Mouse (Mus musculus): Measurements from ENCODE around the gene Arl11. TPM values are rescaled to one million over a fixed set of nuclear protein-coding genes. Genes with fewer than 3 reads are reported as not detected.

The Arl11 gene
- polyA plus RNA-seq (2014; fragmentation: Nextera tagmentation; extraction: Ambion mirVana), result 0.43 and 0.78 TPM in 2 replicates

GRCm38 (mm10) chr14:61309593-61309992 is at the start of gene Arl11:
Gene Arl11 (plus strand): TSS chr14:61309753.
- no peak; the same call in 1 of the 2 replicates for ATAC-seq (ENCODE audit: insufficient read depth)
- H3K27me3 ChIP-seq (ENCODE audit: insufficient read depth, low read length), result no peaks in the 10 kb centered on the region
- no peak within 1 kb of the TSS for H3K9ac ChIP-seq
- 44% methylated on average over 6 of the region's 6 CpGs for WGBS
- H3K4me2 ChIP-seq, result no peak within 1 kb of the TSS; the same call in 1 of the 2 replicates
- H3K27ac ChIP-seq (ENCODE audit: low read depth), result no peak within 1 kb of the TSS
- H3K36me3 ChIP-seq (ENCODE audit: insufficient read depth), result no peaks in the 10 kb centered on the region
- H3K4me3 ChIP-seq (ENCODE audit: low read depth, low read length), result no peak within 1 kb of the TSS
- no peaks in the 10 kb centered on the region for H3K9me3 ChIP-seq (ENCODE audit: low read depth, low read length)
- no peak for TF ChIP-seq CTCF (IDR thresholded peaks at IDR 0.05; ENCODE audit: low read depth)
- peaks cover 6% of the 10 kb centered on the region for H3K4me1 ChIP-seq (ENCODE audit: insufficient read depth)
- peak; percentile 19 for DNase-seq

- Histone ChIP-seq H3K27me3 (ENCODE audit: insufficient read depth, low read length) (0 out of 2 replicates have a peak, but pooled peaks cover 1% of the 10 kb centered on the region), H3K4me3 (ENCODE audit: low read depth, low read length) (no peak overlapping the region), H3K36me3 (ENCODE audit: insufficient read depth) (no peaks in the 10 kb centered on the region), H3K9me3 (ENCODE audit: low read depth, low read length) (0 out of 2 replicates have a peak, but pooled peaks cover 4% of the 10 kb centered on the region), H3K4me2 (no peak overlapping the region), H3K4me1 (ENCODE audit: insufficient read depth) (no peaks in the 10 kb centered on the region), H3K27ac (ENCODE audit: low read depth) (no peak overlapping the region), H3K9ac (no peak overlapping the region)
- DNase-seq, result no peak
- no peak for TF ChIP-seq CTCF (IDR thresholded peaks at IDR 0.05; ENCODE audit: low read depth)
- 61% methylated on average over 5 of the region's 5 CpGs for WGBS
- ATAC-seq (ENCODE audit: insufficient read depth), result no peak
Measured at GRCm38 (mm10) chr14:61267908-61268475, 41.6 kb upstream of the Arl11 start.

DNA sequence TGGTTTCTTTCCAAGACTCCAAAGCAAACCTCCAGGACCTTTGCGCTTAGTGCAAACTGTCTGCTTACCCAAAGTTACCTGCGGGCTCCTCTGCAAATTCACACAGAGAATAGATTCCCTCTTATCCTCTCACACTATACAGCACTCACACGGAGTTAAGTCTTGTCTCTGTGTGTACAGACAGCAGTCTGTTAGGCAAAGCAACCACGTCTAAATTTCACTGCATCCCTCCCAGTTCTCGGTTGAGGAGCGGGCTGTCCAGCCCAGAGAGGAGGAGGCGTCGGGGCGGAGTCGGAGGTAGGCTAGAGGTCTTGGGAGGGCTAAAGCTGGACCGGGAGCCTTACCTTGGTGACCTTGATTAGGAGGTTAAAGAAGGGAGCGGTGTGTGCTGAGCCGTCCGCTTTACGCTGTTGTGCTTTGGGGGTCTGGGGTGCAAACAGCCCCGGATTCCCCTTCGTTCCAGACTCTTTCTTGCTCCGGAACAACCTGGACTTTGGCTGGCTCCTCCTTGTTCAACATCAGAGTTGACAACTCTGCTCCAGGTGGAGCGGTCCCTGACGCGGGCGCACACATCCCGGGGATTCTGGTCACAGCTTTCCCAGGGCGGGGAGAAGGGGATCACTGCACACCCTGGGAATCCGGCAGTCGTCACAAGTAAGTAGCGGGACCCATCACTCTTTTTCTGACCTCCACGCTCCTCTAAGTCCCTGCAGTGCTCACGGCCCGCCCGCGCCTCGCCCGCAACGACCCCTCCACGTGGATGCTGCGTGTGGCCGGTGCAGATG is 34.9 kb upstream of the Arl11 start:
- H3K9me3 ChIP-seq (ENCODE audit: low read depth, low read length), result no peaks in the 10 kb centered on the region

GRCm38 (mm10) chr14:61277285-61277684 is 32.3 kb upstream of the Arl11 start:
- TF ChIP-seq CTCF (IDR thresholded peaks at IDR 0.05; ENCODE audit: low read depth), result peak; percentile 77
- DNase-seq (peak; percentile 38), ATAC-seq (ENCODE audit: insufficient read depth) (no peak)
- no peak overlapping the region for H3K9ac ChIP-seq
- no peak overlapping the region for H3K4me3 ChIP-seq (ENCODE audit: low read depth, low read length)
- 24% methylated on average over 1 of the region's 1 CpGs for WGBS
- no peaks in the 10 kb centered on the region for H3K36me3 ChIP-seq (ENCODE audit: insufficient read depth)
- H3K27ac ChIP-seq (ENCODE audit: low read depth), result no peak overlapping the region
- H3K27me3 ChIP-seq (ENCODE audit: insufficient read depth, low read length), result peaks cover 24% of the 10 kb centered on the region
- no peaks in the 10 kb centered on the region for H3K9me3 ChIP-seq (ENCODE audit: low read depth, low read length)
- no peaks in the 10 kb centered on the region for H3K4me1 ChIP-seq (ENCODE audit: insufficient read depth)
- no peak overlapping the region for H3K4me2 ChIP-seq

More for the DNA sequence above, 34.9 kb upstream of the Arl11 start:
- Histone ChIP-seq H3K27me3 (ENCODE audit: insufficient read depth, low read length) (peaks cover 24% of the 10 kb centered on the region), H3K4me2 (peak overlapping the region; percentile 48), H3K4me1 (ENCODE audit: insufficient read depth) (no peaks in the 10 kb centered on the region), H3K9ac (no peak overlapping the region), H3K27ac (ENCODE audit: low read depth) (no peak overlapping the region), H3K4me3 (ENCODE audit: low read depth, low read length) (peak overlapping the region; percentile 18), H3K36me3 (ENCODE audit: insufficient read depth) (no peaks in the 10 kb centered on the region)
- ATAC-seq (ENCODE audit: insufficient read depth), result no peak
- WGBS, result 4% methylated on average over 38 of the region's 38 CpGs
- DNase-seq, result no peak
- TF ChIP-seq CTCF (IDR thresholded peaks at IDR 0.05; ENCODE audit: low read depth), result no peak

DNA sequence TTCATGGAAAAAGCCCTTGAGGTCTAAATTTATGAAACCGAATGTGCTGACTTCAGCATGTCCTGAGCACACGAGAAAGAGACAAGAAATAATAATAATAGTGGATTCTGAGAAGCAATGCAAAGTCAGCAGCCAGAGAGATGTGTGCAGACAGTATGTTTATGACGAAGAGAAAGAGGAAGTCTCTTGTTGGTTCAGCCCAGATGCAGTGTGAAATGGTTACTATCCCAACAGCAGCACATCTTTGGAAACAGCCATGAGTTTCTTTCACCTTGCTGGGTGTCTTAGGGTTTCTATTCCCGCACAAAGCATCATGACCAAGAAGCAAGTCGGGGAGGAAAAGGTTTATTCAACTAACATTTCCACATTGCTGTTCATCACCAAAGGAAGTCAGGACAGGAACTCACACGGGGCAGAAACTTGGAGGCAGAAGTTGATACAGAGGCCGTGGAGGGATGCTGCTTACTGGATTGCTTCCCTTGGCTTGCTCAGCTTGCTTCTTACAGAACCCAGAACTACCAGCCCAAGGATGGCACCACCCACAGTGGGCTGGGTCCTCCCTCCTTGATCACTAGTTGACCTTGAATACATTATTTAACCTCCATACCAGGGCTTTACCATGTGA is 30.8 kb upstream of the Arl11 start:
- H3K9me3 ChIP-seq (ENCODE audit: low read depth, low read length), result no peaks in the 10 kb centered on the region
- no peak overlapping the region for H3K4me3 ChIP-seq (ENCODE audit: low read depth, low read length)
- no peaks in the 10 kb centered on the region for H3K4me1 ChIP-seq (ENCODE audit: insufficient read depth)
- peaks cover 19% of the 10 kb centered on the region for H3K27me3 ChIP-seq (ENCODE audit: insufficient read depth, low read length)
- H3K4me2 ChIP-seq, result no peak overlapping the region
- H3K36me3 ChIP-seq (ENCODE audit: insufficient read depth), result no peaks in the 10 kb centered on the region
- no peak overlapping the region for H3K9ac ChIP-seq
- H3K27ac ChIP-seq (ENCODE audit: low read depth), result no peak overlapping the region
- no peak for DNase-seq
- 73% methylated on average over 7 of the region's 7 CpGs for WGBS
- no peak for TF ChIP-seq CTCF (IDR thresholded peaks at IDR 0.05; ENCODE audit: low read depth)
- no peak for ATAC-seq (ENCODE audit: insufficient read depth)

- H3K4me1 ChIP-seq (ENCODE audit: insufficient read depth), result no peaks in the 10 kb centered on the region
- H3K4me3 ChIP-seq (ENCODE audit: low read depth, low read length), result no peak overlapping the region
- no peaks in the 10 kb centered on the region for H3K27me3 ChIP-seq (ENCODE audit: insufficient read depth, low read length)
- no peaks in the 10 kb centered on the region for H3K9me3 ChIP-seq (ENCODE audit: low read depth, low read length)
- H3K36me3 ChIP-seq (ENCODE audit: insufficient read depth), result no peaks in the 10 kb centered on the region
- H3K27ac ChIP-seq (ENCODE audit: low read depth), result no peak overlapping the region
- no peak overlapping the region for H3K9ac ChIP-seq
- H3K4me2 ChIP-seq, result no peak overlapping the region
- no peak for DNase-seq
- no peak for TF ChIP-seq CTCF (IDR thresholded peaks at IDR 0.05; ENCODE audit: low read depth)
- no peak for ATAC-seq (ENCODE audit: insufficient read depth)
- 49% methylated on average over 19 of the region's 19 CpGs for WGBS
Measured at GRCm38 (mm10) chr14:61288606-61289286, 20.8 kb upstream of the Arl11 start.

Data from lung, embryonic 14.5 days (tissue).